Mouse (Mus musculus): ENCODE measurements around the gene Fam53a.

The Fam53a gene
- long read RNA-seq, experiment 1, transcript Fam53a-202 (6 exons, 2,009 nt): major isoform, 25 of 43 reads
- long read RNA-seq, experiment 1, partial matches to known transcripts: 3 of 43 reads
- long read RNA-seq, experiment 1, other reads (novel, unspliced or antisense): 14 of 43 reads
- long read RNA-seq, experiment 2, transcript Fam53a-201 (5 exons, 2,346 nt): minor isoform, 8 of 38 reads
- long read RNA-seq, experiment 2, transcript Fam53a-202 (6 exons, 2,009 nt): major isoform, 20 of 38 reads
- long read RNA-seq, experiment 2, partial matches to known transcripts: 3 of 38 reads
- long read RNA-seq, experiment 2, other reads (novel, unspliced or antisense): 6 of 38 reads

DNA sequence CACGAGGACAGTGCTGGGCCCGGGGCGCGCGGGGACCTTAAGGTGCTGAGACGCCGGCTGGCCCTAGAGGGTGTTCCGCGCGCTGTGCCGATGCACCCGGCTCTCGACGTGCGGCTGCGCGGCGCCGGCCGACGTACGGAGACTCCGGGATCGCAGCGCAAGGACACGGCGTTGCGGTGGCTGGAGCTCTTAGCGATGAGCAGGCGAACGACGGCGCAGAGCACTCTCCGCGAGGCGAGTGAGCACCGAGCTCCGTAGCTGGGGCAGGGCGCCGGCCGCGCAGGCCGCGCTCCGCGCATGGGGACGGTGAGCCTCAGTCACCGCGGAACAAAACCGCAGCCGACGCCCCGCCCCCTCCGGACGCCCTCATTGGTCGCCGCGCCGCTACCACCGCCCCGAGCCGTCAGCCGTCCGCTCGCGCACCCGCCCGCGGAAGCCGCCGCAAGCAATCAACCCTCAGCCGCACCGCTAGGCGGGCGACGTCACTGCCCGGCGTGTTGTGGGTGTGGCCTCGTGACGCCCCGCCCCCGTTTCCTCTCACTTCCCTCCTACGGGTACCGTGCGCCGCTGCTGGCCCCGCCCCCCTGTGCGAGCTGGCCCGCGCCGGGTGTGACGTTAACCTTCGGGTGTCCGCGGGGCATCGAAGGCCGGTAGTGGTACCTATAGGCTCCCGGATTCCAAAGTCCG, at the start of gene Fam53a, which contains the start of gene Gm9903:
Gene Fam53a (minus strand): TSS at position 335 of the 687 bp plus-strand sequence.
Gene Gm9903 (plus strand): TSS at position 625 of the 687 bp plus-strand sequence.
- intact Hi-C loops (cut with DNase I): no loop called here

DNA sequence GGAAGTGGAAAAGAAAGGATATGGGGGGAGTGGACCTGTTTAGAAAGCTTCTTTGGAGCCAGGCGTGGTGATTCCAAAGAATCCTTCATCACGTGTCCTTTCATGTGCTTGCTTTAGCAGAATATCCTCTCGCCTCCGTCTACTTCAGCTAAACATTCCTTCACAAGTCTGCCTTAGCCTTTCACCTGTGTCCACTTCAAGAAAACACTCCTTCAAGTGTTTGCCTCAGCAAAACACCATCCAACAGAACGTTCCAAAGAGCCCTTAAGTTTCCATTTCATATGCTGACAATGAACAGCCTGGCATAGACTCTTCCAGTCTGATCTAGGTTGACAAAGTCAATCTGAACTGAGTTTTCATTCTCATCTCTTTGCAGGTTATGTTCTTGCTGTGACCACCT, 48.8 kb upstream of the Fam53a start:
- intact Hi-C loops (cut with DNase I): no loop called here

- intact Hi-C loops (cut with DNase I): no loop called here
Observed at GRCm38 (mm10) chr5:33675964-33676363, 46.5 kb upstream of the Fam53a start.

GRCm38 (mm10) chr5:33674439-33674838, 45.0 kb upstream of the Fam53a start:
- intact Hi-C loops (cut with DNase I): no loop called here

GRCm38 (mm10) chr5:33671659-33672058, 42.2 kb upstream of the Fam53a start:
- intact Hi-C loops (cut with DNase I): no loop called here

DNA sequence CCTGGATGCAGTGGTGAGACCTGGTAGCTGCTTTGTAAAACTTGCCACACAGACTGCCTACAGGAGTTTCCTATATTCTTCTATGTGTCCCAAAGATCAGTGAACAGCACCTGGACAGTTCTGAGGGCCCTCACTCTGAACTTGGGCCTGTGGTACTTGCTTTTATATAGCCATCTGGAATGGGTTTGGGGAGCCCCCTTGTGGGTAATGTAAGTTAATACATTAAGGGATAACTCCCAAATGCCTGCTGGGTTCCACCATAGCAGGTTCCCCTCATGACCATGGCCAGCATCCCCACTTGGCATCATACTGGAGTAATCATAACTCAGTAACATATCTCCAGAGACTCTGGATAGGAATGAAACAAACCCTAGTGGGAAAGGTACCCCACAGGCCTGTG, 38.8 kb upstream of the Fam53a start:
- intact Hi-C loops (cut with DNase I): no loop called here

- intact Hi-C loops (cut with DNase I): loop anchor here (10.0 kb wide), 1 partner anchor 276 kb away; the partner anchor contains the start of gene Nelfa
Observed at GRCm38 (mm10) chr5:33658664-33659050, 29.2 kb upstream of the Fam53a start.

- intact Hi-C loops (cut with DNase I): loop anchor here (10.0 kb wide), 1 partner anchor 277 kb away; the partner anchor contains the start of gene Nelfa
Observed at GRCm38 (mm10) chr5:33657787-33658663, 28.6 kb upstream of the Fam53a start, which contains the start of the genes Tacc3 and Tmem129. Gene Tacc3 (plus strand): TSS chr5:33658128. Gene Tmem129 (minus strand): TSS chr5:33658416.

DNA sequence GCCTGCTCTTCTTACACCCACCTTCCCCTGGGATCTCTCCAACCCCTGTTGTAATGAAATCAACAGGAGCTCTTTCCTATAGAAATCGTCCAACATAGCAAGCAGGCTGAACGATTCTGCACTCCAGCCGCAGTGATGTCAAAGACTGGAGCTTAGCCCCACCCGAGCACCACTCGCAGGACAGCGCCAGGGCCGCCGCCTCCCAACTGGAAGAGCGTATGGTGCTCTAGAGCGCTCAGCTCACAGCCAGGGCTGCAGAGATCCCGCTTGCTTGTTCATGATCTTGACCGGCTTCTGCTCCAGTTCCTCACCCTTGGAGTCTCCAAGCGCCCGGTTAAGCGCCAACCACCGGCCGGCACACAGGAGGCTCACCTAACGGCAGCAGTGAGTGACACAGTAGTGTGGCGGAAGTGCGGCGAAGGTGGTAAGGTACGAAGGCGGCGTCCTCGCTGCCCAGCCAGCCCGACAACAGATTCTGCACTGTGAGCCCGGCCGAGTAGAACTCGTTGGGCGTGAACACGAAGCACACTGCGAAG, 27.9 kb upstream of the Fam53a start:
- intact Hi-C loops (cut with DNase I): loop anchor here (10.0 kb wide), 1 partner anchor 277 kb away; the partner anchor contains the start of gene Nelfa

DNA sequence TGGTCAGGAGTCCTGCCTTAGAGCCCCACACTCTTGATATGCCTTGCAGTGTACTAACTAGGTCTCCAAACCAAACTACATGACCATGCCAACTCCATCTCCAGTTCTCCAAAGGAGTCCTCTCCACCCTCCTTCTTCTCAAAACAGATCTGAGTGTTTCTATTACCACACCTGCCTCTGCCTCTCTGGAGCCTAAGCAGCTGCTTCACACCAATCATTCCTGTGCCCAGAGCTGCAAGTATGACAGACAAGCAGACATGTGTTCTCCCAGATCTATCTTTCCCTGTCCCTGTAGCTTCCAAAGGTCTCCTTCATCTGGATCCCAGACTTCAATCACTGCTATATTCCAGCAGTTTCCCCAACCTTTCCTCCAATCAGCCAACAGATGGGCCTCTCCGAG, 27.3 kb upstream of the Fam53a start:
- intact Hi-C loops (cut with DNase I): loop anchor here (10.0 kb wide), 1 partner anchor 278 kb away; the partner anchor contains the start of gene Nelfa

- intact Hi-C loops (cut with DNase I): loop anchor here (10.0 kb wide), 1 partner anchor 279 kb away; the partner anchor contains the start of gene Nelfa
Observed at GRCm38 (mm10) chr5:33655251-33655840, 25.9 kb upstream of the Fam53a start.

- intact Hi-C loops (cut with DNase I): loop anchor here (10.0 kb wide), 1 partner anchor 280 kb away; the partner anchor contains the start of gene Nelfa
Observed at GRCm38 (mm10) chr5:33654424-33654823, 25.0 kb upstream of the Fam53a start.

DNA sequence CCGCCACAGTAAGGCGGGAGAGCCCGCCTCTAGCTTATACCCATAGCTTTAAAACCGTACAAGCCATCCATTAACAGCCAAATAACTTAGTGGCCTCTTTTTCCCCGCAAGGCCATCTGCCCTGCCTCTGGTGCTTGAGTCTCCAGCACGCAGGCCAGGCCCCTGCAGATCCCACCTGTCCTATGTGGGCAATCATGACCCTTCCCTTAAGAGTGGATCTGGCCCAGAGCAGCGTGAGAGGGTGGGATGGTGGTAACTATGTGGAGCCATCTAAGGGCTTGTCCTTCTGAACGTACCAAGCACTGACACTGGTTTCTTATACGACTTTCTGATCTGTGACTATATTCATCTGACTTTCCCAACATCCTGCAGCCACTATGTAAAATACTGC, 23.3 kb upstream of the Fam53a start:
- intact Hi-C loops (cut with DNase I): loop anchor here (10.0 kb wide), 1 partner anchor 282 kb away; the partner anchor contains the start of gene Nelfa

DNA sequence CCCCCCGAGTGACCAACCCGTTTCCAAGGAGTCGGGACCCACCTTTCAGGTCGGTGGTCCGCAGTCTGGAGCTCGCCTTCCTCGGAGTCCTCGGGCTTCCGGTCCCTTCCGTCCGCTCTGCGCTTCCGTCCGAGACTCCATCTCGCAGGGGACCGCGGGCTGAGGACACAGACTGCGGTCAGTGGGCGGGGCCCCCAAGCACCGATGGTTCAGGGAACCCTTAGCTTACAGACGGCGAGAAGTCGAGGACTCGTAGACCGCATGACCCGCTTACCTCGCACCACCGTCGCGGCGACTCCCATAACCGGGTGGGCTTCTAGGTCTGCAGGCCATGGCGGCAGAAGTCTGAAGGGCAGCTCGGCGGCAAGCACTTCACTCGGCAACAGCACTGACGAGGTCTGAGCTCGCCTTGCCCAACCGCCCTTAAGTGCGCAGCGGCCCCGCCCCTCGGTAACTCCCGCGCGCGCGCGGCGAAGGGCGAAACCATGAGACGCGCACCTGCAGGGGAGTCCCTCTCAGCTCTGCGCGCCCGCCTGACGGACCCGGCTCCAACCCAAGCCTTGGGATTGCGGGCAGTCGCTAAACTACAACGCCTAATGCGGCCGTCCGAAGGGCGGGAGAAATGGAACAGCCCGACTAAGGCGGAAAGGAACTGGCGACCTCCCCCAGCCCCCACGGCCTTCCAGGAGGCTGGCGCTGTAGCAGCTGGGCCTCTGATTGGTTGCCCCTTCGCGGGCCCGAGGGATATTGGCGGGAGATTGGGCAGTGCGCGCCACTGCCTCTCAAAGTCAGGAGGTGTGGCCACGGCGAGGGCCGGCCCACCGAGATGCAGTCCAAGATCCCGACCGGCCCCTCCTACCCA, 22.7 kb upstream of the Fam53a start, which contains the start of gene Slbp:
Gene Slbp (minus strand): TSS at position 654 of the 862 bp plus-strand sequence.
- intact Hi-C loops (cut with DNase I): loop anchor here (10.0 kb wide), 1 partner anchor 283 kb away; the partner anchor contains the start of gene Nelfa

GRCm38 (mm10) chr5:33651541-33651920, 22.1 kb upstream of the Fam53a start:
- intact Hi-C loops (cut with DNase I): loop anchor here (10.0 kb wide), 1 partner anchor 283 kb away; the partner anchor contains the start of gene Nelfa

GRCm38 (mm10) chr5:33651017-33651416, 21.6 kb upstream of the Fam53a start:
- intact Hi-C loops (cut with DNase I): loop anchor here (10.0 kb wide), 1 partner anchor 284 kb away; the partner anchor contains the start of gene Nelfa

- intact Hi-C loops (cut with DNase I): no loop called here
Observed at GRCm38 (mm10) chr5:33640652-33641051, 11.2 kb upstream of the Fam53a start.

DNA sequence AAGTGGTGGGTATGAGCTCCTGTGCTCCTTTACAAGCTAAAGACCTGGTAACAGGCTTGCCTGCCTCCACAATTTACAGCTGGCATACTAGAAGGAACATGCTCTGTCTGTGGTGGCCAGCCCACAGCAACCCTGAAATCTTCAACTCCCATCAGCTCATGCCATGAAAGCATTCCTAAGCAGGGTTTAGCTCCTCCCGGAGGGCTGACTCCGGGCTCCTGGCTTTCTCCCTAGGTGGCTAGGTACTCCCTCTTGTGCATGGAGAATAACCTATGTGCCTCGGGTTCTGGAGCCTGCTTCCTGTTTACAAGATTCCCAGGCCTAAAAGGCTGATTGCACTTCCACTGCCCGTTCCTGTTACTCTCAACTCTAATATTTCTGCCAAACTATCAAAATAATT, 9.4 kb upstream of the Fam53a start:
- intact Hi-C loops (cut with DNase I): no loop called here

All from adrenal gland (tissue).